Mouse (Mus musculus) erythroblast, embryonic 14.5 days (primary cell): ENCODE results near the gene Psmd9.

Experiments
- GATA1 ChIP-seq: IDR thresholded peaks from 2 replicates; pipeline ENCODE4 v1.6.1; 2012; ENCODE audit warnings: low read length, inconsistent platforms, mixed read lengths
- TAL1 ChIP-seq: IDR thresholded peaks from 3 replicates; pipeline ENCODE4 v1.6.1; 2012; ENCODE audit warnings: low read length, inconsistent platforms, mixed read lengths

DNA sequence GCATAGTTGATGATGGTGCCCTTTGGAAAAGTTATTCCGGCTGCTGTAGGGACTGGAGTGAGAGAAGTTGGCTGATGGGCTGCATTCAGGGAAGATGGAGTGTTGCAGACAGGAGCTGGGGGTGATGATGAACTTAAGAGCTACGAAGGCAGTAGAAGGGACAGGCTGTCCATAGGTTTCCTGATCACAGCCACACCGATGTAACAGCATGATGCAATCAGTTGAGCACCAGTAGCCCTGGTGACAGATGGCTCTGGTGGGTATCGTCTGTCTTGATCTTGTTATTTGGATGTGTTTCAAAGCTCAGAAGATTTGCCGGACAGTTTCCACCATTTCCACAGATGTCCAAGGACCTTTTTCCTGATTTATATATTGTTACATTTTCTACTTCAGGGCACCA, 32.8 kb downstream of the Psmd9 start:
- peak; percentile 43; the same call in 1 of the 3 replicates for TF ChIP-seq TAL1
- no peak for TF ChIP-seq GATA1
